Comparison of ENCODE assay signal across 16 mouse cellular contexts in genomic region chr5:5007489-5008152, GRCm38 (mm10).
DNase-seq lines count a peak whose midpoint lies in the region; ATAC-seq lines count a peak whose summit lies in the region.
"Had no signal": no experiment of that assay in that cellular context is flagged by ENCODE, and none has a peak within 500 bp of the region (broad histone marks: within the 10 kb centered on the region; RNA-seq: fewer than 3 reads in every experiment).

No protein-coding gene starts in this region.

- WGBS in forebrain, embryonic 11.5 days: 55% methylated on average over 15 of the region's 15 CpGs
- WGBS in forebrain, embryonic 10.5 days: 68% methylated on average over 15 of the region's 15 CpGs
- WGBS in forebrain, embryonic 14.5 days: 36% methylated on average over 15 of the region's 15 CpGs
- 69% methylated on average over 15 of the region's 15 CpGs for WGBS in midbrain, embryonic 10.5 days
- WGBS in neural tube, embryonic 14.5 days: 75% methylated on average over 15 of the region's 15 CpGs
- WGBS in intestine, embryonic 15.5 days: 80% methylated on average over 15 of the region's 15 CpGs

- ATAC-seq in forebrain, embryonic 11.5 days (replicated peaks; ENCODE audit: low FRiP score): peak; percentile 45; the same call in 1 of the 2 replicates
- ATAC-seq in forebrain, embryonic 14.5 days: peak; percentile 68
- ATAC-seq in neural tube, embryonic 14.5 days (ENCODE audit: low read depth): no peak; the same call in 1 of the 2 replicates
- ATAC-seq in intestine, embryonic 15.5 days: no peak

- no peak overlapping the region for H3K9ac ChIP-seq in forebrain, embryonic 11.5 days (ENCODE audit: low read length)
- no peak overlapping the region for H3K9ac ChIP-seq in forebrain, embryonic 14.5 days (ENCODE audit: low read length)
- H3K9ac ChIP-seq in neural tube, embryonic 14.5 days (replicated peaks; ENCODE audit: low read depth, low read length): no peak overlapping the region
- H3K9ac ChIP-seq in intestine, embryonic 15.5 days: no peak overlapping the region
- H3K9ac ChIP-seq: heart, embryonic 15.5 days had no signal

- H3K9me3 ChIP-seq in forebrain, embryonic 11.5 days (ENCODE audit: control insufficient read depth, low read length): no peaks in the 10 kb centered on the region
- H3K9me3 ChIP-seq in forebrain, embryonic 10.5 days: no peaks in the 10 kb centered on the region
- no peaks in the 10 kb centered on the region for H3K9me3 ChIP-seq in forebrain, embryonic 14.5 days (replicated peaks; ENCODE audit: control insufficient read depth, low read length)
- H3K9me3 ChIP-seq in midbrain, embryonic 10.5 days (replicated peaks): 0 out of 2 replicates have a peak, but pooled peaks cover 4% of the 10 kb centered on the region
- no peaks in the 10 kb centered on the region for H3K9me3 ChIP-seq in neural tube, embryonic 14.5 days (ENCODE audit: control insufficient read depth, low read length)
- no peaks in the 10 kb centered on the region for H3K9me3 ChIP-seq in intestine, embryonic 15.5 days
- H3K9me3 ChIP-seq: heart, embryonic 15.5 days had no signal

- H3K36me3 ChIP-seq in forebrain, embryonic 11.5 days (ENCODE audit: control insufficient read depth, insufficient read depth, low read length): no peaks in the 10 kb centered on the region
- H3K36me3 ChIP-seq in forebrain, embryonic 10.5 days (replicated peaks): peaks cover 3% of the 10 kb centered on the region; the same call in 1 of the 2 replicates
- H3K36me3 ChIP-seq in forebrain, embryonic 14.5 days (ENCODE audit: control insufficient read depth, insufficient read depth, low read length): no peaks in the 10 kb centered on the region
- H3K36me3 ChIP-seq in midbrain, embryonic 10.5 days: peaks cover 5% of the 10 kb centered on the region; the same call in 1 of the 2 replicates
- no peaks in the 10 kb centered on the region for H3K36me3 ChIP-seq in neural tube, embryonic 14.5 days (ENCODE audit: control insufficient read depth, insufficient read depth, low read length)
- no peaks in the 10 kb centered on the region for H3K36me3 ChIP-seq in intestine, embryonic 15.5 days
- H3K36me3 ChIP-seq: heart, embryonic 15.5 days had no signal

- H3K4me3 ChIP-seq in forebrain, embryonic 11.5 days (ENCODE audit: low read depth, low read length): no peak overlapping the region
- H3K4me3 ChIP-seq in forebrain, embryonic 10.5 days: no peak overlapping the region
- no peak overlapping the region for H3K4me3 ChIP-seq in forebrain, embryonic 14.5 days (ENCODE audit: low read depth, low read length)
- no peak overlapping the region; the same call in 1 of the 2 replicates for H3K4me3 ChIP-seq in midbrain, embryonic 10.5 days
- no peak overlapping the region for H3K4me3 ChIP-seq in neural tube, embryonic 14.5 days (ENCODE audit: low read depth, low read length)
- H3K4me3 ChIP-seq in intestine, embryonic 15.5 days (replicated peaks): no peak overlapping the region
- H3K4me3 ChIP-seq: heart, embryonic 15.5 days had no signal

- no peak for DNase-seq in forebrain, embryonic 11.5 days (ENCODE audit: low spot score)
- no peak for DNase-seq in forebrain, embryonic 10.5 days (ENCODE audit: extremely low spot score, low spot score)
- DNase-seq in forebrain, embryonic 14.5 days (ENCODE audit: low spot score): peak; percentile 53
- DNase-seq in midbrain, embryonic 10.5 days (ENCODE audit: low spot score): no peak
- no peak for DNase-seq in ovary, postnatal 10 days (ENCODE audit: low spot score)
- no peak for DNase-seq in spleen, postnatal 10 days (ENCODE audit: low spot score in 2 of 2)
- DNase-seq: cerebellum, postnatal 14 days; gastrocnemius, postnatal 10 days; heart, adult 18-20 months; kidney, adult 18-20 months; kidney, postnatal 36 days; lung, adult 2 months; lung, postnatal 36 days had no signal

- no peak overlapping the region for H3K27ac ChIP-seq in forebrain, embryonic 11.5 days (ENCODE audit: low read depth, low read length)
- no peak overlapping the region for H3K27ac ChIP-seq in forebrain, embryonic 10.5 days
- no peak overlapping the region; the same call in 1 of the 2 replicates for H3K27ac ChIP-seq in forebrain, embryonic 14.5 days (ENCODE audit: low read depth, low read length)
- H3K27ac ChIP-seq in midbrain, embryonic 10.5 days (replicated peaks): peak overlapping the region; percentile 10; the same call in 1 of the 2 replicates
- H3K27ac ChIP-seq in neural tube, embryonic 14.5 days (ENCODE audit: low read depth, low read length): peak overlapping the region; percentile 12; the same call in 1 of the 2 replicates
- H3K27ac ChIP-seq in intestine, embryonic 15.5 days: no peak overlapping the region
- H3K27ac ChIP-seq: heart, embryonic 15.5 days had no signal

- peaks cover 8% of the 10 kb centered on the region for H3K27me3 ChIP-seq in forebrain, embryonic 11.5 days (ENCODE audit: control insufficient read depth, insufficient read depth, low read length)
- peaks cover 72% of the 10 kb centered on the region for H3K27me3 ChIP-seq in forebrain, embryonic 10.5 days (ENCODE audit: poor library complexity, severe bottlenecking)
- no peaks in the 10 kb centered on the region for H3K27me3 ChIP-seq in forebrain, embryonic 14.5 days (replicated peaks; ENCODE audit: control insufficient read depth, insufficient read depth, low read length)
- H3K27me3 ChIP-seq in midbrain, embryonic 10.5 days (ENCODE audit: low read depth, poor library complexity, severe bottlenecking): peaks cover 81% of the 10 kb centered on the region
- H3K27me3 ChIP-seq in neural tube, embryonic 14.5 days (ENCODE audit: control insufficient read depth, insufficient read depth, low read length): no peaks in the 10 kb centered on the region
- H3K27me3 ChIP-seq in intestine, embryonic 15.5 days (replicated peaks): no peaks in the 10 kb centered on the region
- H3K27me3 ChIP-seq: heart, embryonic 15.5 days had no signal

- H3K4me2 ChIP-seq in forebrain, embryonic 11.5 days (ENCODE audit: low read depth, low read length, severe bottlenecking): no peak overlapping the region
- 0 out of 2 replicates have a peak overlapping the region, but pooled peaks have one; percentile 14 for H3K4me2 ChIP-seq in forebrain, embryonic 14.5 days (ENCODE audit: low read length)
- no peak overlapping the region for H3K4me2 ChIP-seq in neural tube, embryonic 14.5 days (ENCODE audit: low read depth, low read length)
- H3K4me2 ChIP-seq in intestine, embryonic 15.5 days (replicated peaks): no peak overlapping the region
- H3K4me2 ChIP-seq: heart, embryonic 15.5 days had no signal

- 0 out of 2 replicates have a peak, but pooled peaks cover 2% of the 10 kb centered on the region for H3K4me1 ChIP-seq in forebrain, embryonic 11.5 days (replicated peaks; ENCODE audit: control insufficient read depth, insufficient read depth, low read length)
- peaks cover 19% of the 10 kb centered on the region for H3K4me1 ChIP-seq in forebrain, embryonic 10.5 days
- peaks cover 10% of the 10 kb centered on the region for H3K4me1 ChIP-seq in forebrain, embryonic 14.5 days (ENCODE audit: control insufficient read depth, insufficient read depth, low read length)
- peaks cover 24% of the 10 kb centered on the region for H3K4me1 ChIP-seq in midbrain, embryonic 10.5 days
- 0 out of 2 replicates have a peak, but pooled peaks cover 2% of the 10 kb centered on the region for H3K4me1 ChIP-seq in neural tube, embryonic 14.5 days (ENCODE audit: control insufficient read depth, insufficient read depth, low read length)
- no peaks in the 10 kb centered on the region for H3K4me1 ChIP-seq in intestine, embryonic 15.5 days (replicated peaks)
- H3K4me1 ChIP-seq: heart, embryonic 15.5 days had no signal

Comparison
In these comparisons a context has a peak if more than half of its experiments do, and no peak if none do; other contexts are left out.
1. ATAC-seq: peak in forebrain, embryonic 11.5 days (single experiment) and forebrain, embryonic 14.5 days (single experiment); none in neural tube, embryonic 14.5 days (single experiment) and intestine, embryonic 15.5 days (single experiment).
2. H3K27ac ChIP-seq: peak in midbrain, embryonic 10.5 days (single experiment) and neural tube, embryonic 14.5 days (single experiment); none in forebrain, embryonic 11.5 days (single experiment), forebrain, embryonic 10.5 days (single experiment), forebrain, embryonic 14.5 days (single experiment) and intestine, embryonic 15.5 days (single experiment).